In genomic region chr13:63411310-63412022, GRCm38 (mm10) we compare ENCODE assay signal across 11 mouse cellular contexts.
DNase-seq lines count a peak whose midpoint lies in the region; ATAC-seq and TF ChIP-seq lines count a peak whose summit lies in the region.
"Had no signal": no experiment of that assay in that cellular context is flagged by ENCODE, and none has a peak within 500 bp of the region (broad histone marks: within the 10 kb centered on the region; RNA-seq: fewer than 3 reads in every experiment).

No protein-coding gene starts in this region.

- TF ChIP-seq CTCF in heart, postnatal 0 days (IDR thresholded peaks at IDR 0.05; ENCODE audit: low read depth): no peak
- TF ChIP-seq CTCF in bone marrow, adult 2 months (IDR thresholded peaks at IDR 0.05; ENCODE audit: control insufficient read depth, insufficient read depth, low read length): no peak

- no peak overlapping the region for H3K4me3 ChIP-seq in heart, postnatal 0 days (ENCODE audit: low read depth, low read length)
- H3K4me3 ChIP-seq in heart, embryonic 10.5 days: no peak overlapping the region
- no peak overlapping the region for H3K4me3 ChIP-seq in bone marrow, adult 2 months (replicated peaks; ENCODE audit: control insufficient read depth, low read depth, low read length)
- H3K4me3 ChIP-seq in liver, embryonic 12.5 days: peak overlapping the region; percentile 21
- H3K4me3 ChIP-seq: forebrain, embryonic 15.5 days; kidney, embryonic 15.5 days had no signal

- WGBS in heart, postnatal 0 days: 51% methylated on average over 4 of the region's 4 CpGs
- WGBS in heart, embryonic 10.5 days: 48% methylated on average over 4 of the region's 4 CpGs
- 11% methylated on average over 4 of the region's 4 CpGs for WGBS in bone marrow, adult 2 months
- 22% methylated on average over 4 of the region's 4 CpGs for WGBS in liver, embryonic 12.5 days (ENCODE audit: insufficient replicate concordance)

- ATAC-seq in heart, postnatal 0 days (ENCODE audit: insufficient read depth, low read depth): peak; percentile 30; the same call in 1 of the 2 replicates
- ATAC-seq in liver, embryonic 12.5 days: peak; percentile 75
- ATAC-seq: forebrain, embryonic 15.5 days had no signal

- no peak overlapping the region for H3K9ac ChIP-seq in heart, postnatal 0 days (replicated peaks; ENCODE audit: low read depth, low read length)
- H3K9ac ChIP-seq in liver, embryonic 12.5 days: peak overlapping the region; percentile 49
- H3K9ac ChIP-seq: forebrain, embryonic 15.5 days; kidney, embryonic 15.5 days had no signal

- no peak for TF ChIP-seq EP300 in heart, postnatal 0 days (IDR thresholded peaks at IDR 0.05; ENCODE audit: low read depth)

- intact Hi-C loops in left cerebral cortex, postnatal 36 days (cut with DNase I): no loop called here

- no peaks in the 10 kb centered on the region for H3K27me3 ChIP-seq in heart, postnatal 0 days (ENCODE audit: control insufficient read depth, insufficient read depth, low read length)
- no peaks in the 10 kb centered on the region for H3K27me3 ChIP-seq in heart, embryonic 10.5 days (ENCODE audit: insufficient read depth, poor library complexity, severe bottlenecking)
- no peaks in the 10 kb centered on the region for H3K27me3 ChIP-seq in liver, embryonic 12.5 days (replicated peaks)
- H3K27me3 ChIP-seq: forebrain, embryonic 15.5 days; kidney, embryonic 15.5 days had no signal

- no peak for TF ChIP-seq POLR2A in bone marrow, adult 2 months (IDR thresholded peaks at IDR 0.05; ENCODE audit: borderline replicate concordance, control insufficient read depth, low read depth, low read length)

- H3K9me3 ChIP-seq in heart, postnatal 0 days (replicated peaks; ENCODE audit: control insufficient read depth, low read length): no peaks in the 10 kb centered on the region
- H3K9me3 ChIP-seq in heart, embryonic 10.5 days: no peaks in the 10 kb centered on the region
- H3K9me3 ChIP-seq in liver, embryonic 12.5 days (replicated peaks): no peaks in the 10 kb centered on the region
- H3K9me3 ChIP-seq: forebrain, embryonic 15.5 days; kidney, embryonic 15.5 days had no signal

- peak; percentile 17 for DNase-seq in heart, postnatal 0 days (ENCODE audit: low spot score)
- no peak for DNase-seq in heart, embryonic 10.5 days (ENCODE audit: low spot score)
- peak; percentile 86 for DNase-seq in 416B (ENCODE audit: low read depth)
- no peak for DNase-seq in left cerebral cortex, postnatal 36 days (ENCODE audit: low spot score in 2 of 2)
- DNase-seq in ovary, postnatal 10 days (ENCODE audit: low spot score): no peak
- no peak for DNase-seq in ovary, adult 18-20 months (ENCODE audit: low spot score)
- DNase-seq: right cerebral cortex, postnatal 25 days had no signal

- H3K4me2 ChIP-seq in heart, postnatal 0 days (ENCODE audit: low read depth, low read length): no peak overlapping the region
- peak overlapping the region; percentile 67 for H3K4me2 ChIP-seq in liver, embryonic 12.5 days
- H3K4me2 ChIP-seq: forebrain, embryonic 15.5 days; kidney, embryonic 15.5 days had no signal

- H3K27ac ChIP-seq in heart, postnatal 0 days (ENCODE audit: low read depth): no peak overlapping the region
- H3K27ac ChIP-seq in heart, embryonic 10.5 days: no peak overlapping the region
- H3K27ac ChIP-seq in bone marrow, adult 2 months (ENCODE audit: control insufficient read depth, insufficient read depth, low read depth, low read length, poor library complexity): peak overlapping the region; percentile 30
- peak overlapping the region; percentile 87 for H3K27ac ChIP-seq in liver, embryonic 12.5 days
- H3K27ac ChIP-seq: forebrain, embryonic 15.5 days; kidney, embryonic 15.5 days had no signal

- no peaks in the 10 kb centered on the region for H3K36me3 ChIP-seq in heart, postnatal 0 days (replicated peaks; ENCODE audit: control insufficient read depth, insufficient read depth, low read length)
- H3K36me3 ChIP-seq in heart, embryonic 10.5 days: no peaks in the 10 kb centered on the region
- H3K36me3 ChIP-seq in liver, embryonic 12.5 days: no peaks in the 10 kb centered on the region
- H3K36me3 ChIP-seq: forebrain, embryonic 15.5 days; kidney, embryonic 15.5 days had no signal

- H3K4me1 ChIP-seq in heart, postnatal 0 days (ENCODE audit: control insufficient read depth, insufficient read depth): peaks cover 4% of the 10 kb centered on the region; the same call in 1 of the 2 replicates
- H3K4me1 ChIP-seq in heart, embryonic 10.5 days: peaks cover 18% of the 10 kb centered on the region; the same call in 1 of the 2 replicates
- peaks cover 2% of the 10 kb centered on the region for H3K4me1 ChIP-seq in bone marrow, adult 2 months (ENCODE audit: control insufficient read depth, insufficient read depth, low read length)
- peaks cover 44% of the 10 kb centered on the region for H3K4me1 ChIP-seq in liver, embryonic 12.5 days
- H3K4me1 ChIP-seq: forebrain, embryonic 15.5 days had no signal

Comparison
In these comparisons a context has a peak if more than half of its experiments do, and no peak if none do; other contexts are left out.
1. DNase-seq: peak in heart, postnatal 0 days (single experiment) and 416B (single experiment); none in heart, embryonic 10.5 days (single experiment), left cerebral cortex, postnatal 36 days (0 of 2), ovary, postnatal 10 days (single experiment) and ovary, adult 18-20 months (single experiment).
2. H3K27ac ChIP-seq: peak in bone marrow, adult 2 months (single experiment) and liver, embryonic 12.5 days (single experiment); none in heart, postnatal 0 days (single experiment) and heart, embryonic 10.5 days (single experiment).